Mouse (Mus musculus) adrenal gland, postnatal 14 days (tissue): ENCODE results near the gene Borcs6. TPM values are rescaled to one million over a fixed set of nuclear protein-coding genes. Genes with fewer than 3 reads are reported as not detected.
A peak's percentile ranks its signal among the peaks of the same experiment; 100 is the strongest.
"Not testable (repeated sequence)": the region's sequence is repeated elsewhere in the genome, so short reads cannot be mapped to it uniquely, and the experiment has no call there.

Experiments
- DNase-seq: peaks from one replicate; pipeline ENCODE4 v3.0.0; 2021; ENCODE audit warnings: mixed read lengths
- total RNA-seq: library from RNA; stranded (reverse); gene quantifications from 2 replicates; pipeline ENCODE4 v1.2.3, GENCODE M21; 2021

Gene Borcs6
- total RNA-seq, 1 experiment from 2014 or later = 19.2 TPM

- DNase-seq = peak; percentile 16
These were observed 29.5 kb downstream of the Borcs6 start for GRCm38 (mm10) chr11:69088856-69089615.

GRCm38 (mm10) chr11:69089616-69090290 lies 30.2 kb downstream of the Borcs6 start:
- DNase-seq = peak; percentile 70

- DNase-seq = peak; percentile 2
These were observed 30.9 kb downstream of the Borcs6 start for GRCm38 (mm10) chr11:69090367-69090766.

GRCm38 (mm10) chr11:69091566-69092385 lies 32.3 kb downstream of the Borcs6 start:
- no peak for DNase-seq

- DNase-seq = peak; percentile 92
These were observed 32.9 kb downstream of the Borcs6 start for GRCm38 (mm10) chr11:69092386-69092751.

GRCm38 (mm10) chr11:69092871-69093270 lies 33.4 kb downstream of the Borcs6 start:
- peak; percentile 27 for DNase-seq

GRCm38 (mm10) chr11:69093856-69094255 lies 34.3 kb downstream of the Borcs6 start:
- DNase-seq = not testable (repeated sequence)

GRCm38 (mm10) chr11:69094697-69095429 lies 35.3 kb downstream of the Borcs6 start, which contains the start of gene Per1:
Per1 (plus strand) TSS chr11:69095217.
- peak; percentile 98 for DNase-seq

GRCm38 (mm10) chr11:69095511-69096231 lies 36.2 kb downstream of the Borcs6 start:
- peak; percentile 66 for DNase-seq

GRCm38 (mm10) chr11:69096360-69096986 lies 37.0 kb downstream of the Borcs6 start:
- peak; percentile 20 for DNase-seq

- DNase-seq = peak; percentile 100
These were observed 37.7 kb downstream of the Borcs6 start for GRCm38 (mm10) chr11:69096987-69097900.

GRCm38 (mm10) chr11:69098039-69098761 lies 38.7 kb downstream of the Borcs6 start:
- DNase-seq = peak; percentile 30

GRCm38 (mm10) chr11:69098762-69099091 lies 39.2 kb downstream of the Borcs6 start:
- peak; percentile 99 for DNase-seq

- peak; percentile 88 for DNase-seq
These were observed 39.8 kb downstream of the Borcs6 start for GRCm38 (mm10) chr11:69099177-69099914.

GRCm38 (mm10) chr11:69099915-69100345 lies 40.4 kb downstream of the Borcs6 start:
- DNase-seq = peak; percentile 96

GRCm38 (mm10) chr11:69100639-69101360 lies 41.3 kb downstream of the Borcs6 start:
- peak; percentile 29 for DNase-seq

- DNase-seq = no peak
These were observed 42.3 kb downstream of the Borcs6 start for GRCm38 (mm10) chr11:69101604-69102402.
